Mouse (Mus musculus) neural tube, embryonic 15.5 days (tissue): ENCODE data around the gene Ppp1cc. TPM values are rescaled to one million over a fixed set of nuclear protein-coding genes. Genes with fewer than 3 reads are reported as not detected.

Experiments used
- ATAC-seq: fragments of 200-750 bp; cut with Nextera tagmentation; 2 replicates; pipeline ENCODE4 v1.8.0; 2017; ENCODE audit warnings: mild to moderate bottlenecking, moderate TSS enrichment, moderate library complexity; ENCODE audit not compliant: low FRiP score
- H3K27ac ChIP-seq: fragments of 300-500 bp; sonication (generic); replicated peaks from 2 replicates; pipeline ENCODE4 v1.5.1; 2015; ENCODE audit warnings: mild to moderate bottlenecking, inconsistent platforms
- H3K27me3 ChIP-seq: fragments of 300-500 bp; sonication (generic); replicated peaks from 2 replicates; pipeline ENCODE4 v1.6.1; 2015; ENCODE audit warnings: inconsistent platforms
- H3K36me3 ChIP-seq: fragments of 300-500 bp; sonication (generic); 2 replicates; pipeline ENCODE4 v1.6.1; 2015; ENCODE audit warnings: inconsistent platforms
- H3K4me1 ChIP-seq: fragments of 300-500 bp; sonication (generic); 2 replicates; pipeline ENCODE4 v1.6.1; 2015; ENCODE audit warnings: inconsistent platforms
- H3K4me2 ChIP-seq: fragments of 300-500 bp; sonication (generic); 2 replicates; pipeline ENCODE4 v1.6.1; 2015; ENCODE audit warnings: inconsistent platforms, mild to moderate bottlenecking, moderate library complexity
- H3K4me3 ChIP-seq: fragments of 300-500 bp; sonication (generic); replicated peaks from 2 replicates; pipeline ENCODE4 v1.5.1; 2015; ENCODE audit warnings: mild to moderate bottlenecking, inconsistent platforms
- H3K9ac ChIP-seq: fragments of 300-500 bp; sonication (generic); replicated peaks from 2 replicates; pipeline ENCODE4 v1.6.1; 2015; ENCODE audit warnings: mild to moderate bottlenecking, inconsistent platforms
- H3K9me3 ChIP-seq: fragments of 300-500 bp; sonication (generic); replicated peaks from 2 replicates; pipeline ENCODE4 v1.6.1; 2016; ENCODE audit warnings: inconsistent platforms
- WGBS: fragments of 180-500 bp; shearing (Covaris S2); methylation state at CpG from one replicate; pipeline ENCODE4 v1.1.7; 2015; ENCODE audit warnings: mixed read lengths; 5-methylcytosine and 5-hydroxymethylcytosine counted together
- polyA plus RNA-seq: library from polyadenylated mRNA; unstranded; fragments of >200 nt; fragmentation: Nextera tagmentation; extraction: Ambion mirVana; gene quantifications from 2 replicates; pipeline ENCODE4 v1.2.1, GENCODE M21; 2015

Gene Ppp1cc
- polyA plus RNA-seq, 1 experiment from 2014 or later: 184 TPM

DNA sequence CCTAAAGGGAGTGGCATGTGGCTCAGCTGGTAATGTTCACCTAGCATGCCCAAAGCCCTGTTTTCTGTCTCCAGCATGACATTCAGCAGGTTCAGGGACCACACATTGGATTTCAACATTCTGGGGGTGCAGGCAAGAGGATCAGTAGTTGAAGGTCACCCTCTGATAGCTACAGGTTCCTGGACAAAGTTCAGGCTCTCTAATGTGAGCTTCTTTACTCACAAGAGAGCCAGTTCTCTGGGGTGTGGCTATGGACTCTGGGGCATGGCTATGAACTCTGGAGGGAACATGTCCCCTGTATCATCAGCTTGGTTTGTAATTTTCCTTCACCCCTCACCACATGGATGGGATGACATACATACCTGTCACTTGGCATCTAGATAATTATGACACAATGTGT, 2.5 kb upstream of the Ppp1cc start:
- Histone ChIP-seq H3K27me3 (no peaks in the 10 kb centered on the region), H3K4me1 (peaks cover 25% of the 10 kb centered on the region), H3K9ac (no peak overlapping the region), H3K27ac (no peak overlapping the region), H3K4me3 (no peak overlapping the region), H3K4me2 (no peak overlapping the region), H3K9me3 (no peaks in the 10 kb centered on the region), H3K36me3 (no peaks in the 10 kb centered on the region)
- no peak for ATAC-seq

DNA sequence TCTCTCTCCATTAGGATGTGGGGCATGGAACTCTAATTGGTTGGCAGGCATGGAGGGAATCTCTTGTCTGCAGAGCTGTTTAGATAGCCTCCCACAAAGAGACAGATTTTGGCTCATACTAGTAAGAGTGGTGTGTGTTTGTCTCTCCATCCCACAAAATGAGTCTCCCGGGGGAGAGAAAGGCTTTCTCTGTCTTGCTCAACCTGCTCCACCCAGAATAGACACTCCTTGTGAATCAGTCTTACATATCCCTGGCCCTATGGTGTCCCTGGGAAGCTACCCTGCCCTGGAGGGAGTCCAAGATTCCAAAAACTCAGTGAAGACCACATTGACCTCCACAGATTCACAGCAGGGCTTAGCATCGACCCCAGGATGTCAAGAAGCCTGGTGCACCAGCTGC, 1.6 kb upstream of the Ppp1cc start:
- Histone ChIP-seq H3K27me3 (no peaks in the 10 kb centered on the region), H3K36me3 (no peaks in the 10 kb centered on the region), H3K4me2 (no peak overlapping the region), H3K9me3 (no peaks in the 10 kb centered on the region), H3K4me3 (no peak overlapping the region), H3K27ac (no peak overlapping the region), H3K4me1 (peaks cover 34% of the 10 kb centered on the region), H3K9ac (no peak overlapping the region)
- no peak for ATAC-seq
- 42% methylated on average over 2 of the region's 2 CpGs for WGBS

DNA sequence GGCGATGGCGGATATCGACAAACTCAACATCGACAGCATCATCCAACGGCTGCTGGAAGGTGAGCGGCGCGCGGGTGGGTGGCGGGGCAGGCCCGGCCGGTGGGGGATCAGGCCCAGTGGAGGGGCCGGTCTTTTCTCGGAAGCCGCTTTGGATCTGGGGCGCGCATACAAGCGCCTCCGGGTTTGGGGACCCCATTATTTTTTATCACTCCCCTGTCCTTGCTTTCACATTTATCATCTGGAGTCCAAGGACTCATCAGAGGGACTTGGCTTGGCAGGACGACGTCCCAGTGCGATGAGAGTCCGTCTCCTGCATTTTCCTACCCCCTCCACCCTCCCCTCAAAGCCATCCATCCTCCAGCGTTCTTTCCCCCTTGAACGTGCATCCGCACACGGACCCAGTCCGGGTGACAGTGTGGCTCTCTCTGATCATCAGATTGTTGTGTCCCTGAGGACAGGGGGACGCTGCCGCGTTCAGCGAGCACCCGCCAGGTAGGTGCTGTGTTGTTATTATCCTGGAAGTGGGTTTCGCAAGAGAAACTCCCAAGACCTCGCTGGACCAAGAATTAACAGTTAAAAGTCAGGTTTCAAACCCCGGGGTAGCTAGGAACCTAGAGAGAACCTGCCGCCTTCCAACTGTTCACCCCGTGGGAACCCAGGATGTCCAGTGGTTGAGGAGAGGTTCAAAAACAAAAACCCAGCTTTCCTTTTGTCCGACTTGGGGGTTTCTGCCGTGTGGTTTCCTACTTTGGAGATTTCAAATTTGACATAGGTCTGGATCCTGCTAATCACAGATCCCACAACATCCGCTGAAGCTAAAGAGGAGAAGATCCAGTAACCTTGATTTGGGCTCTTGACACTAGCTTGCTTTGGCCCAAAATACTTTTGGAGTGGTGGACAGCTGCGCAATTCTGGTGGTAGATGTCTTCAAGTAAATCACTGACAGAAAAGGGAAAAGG, 758 bp downstream of the Ppp1cc start:
- Histone ChIP-seq H3K36me3 (peaks cover 4% of the 10 kb centered on the region; the same call in 1 of the 2 replicates), H3K27me3 (no peaks in the 10 kb centered on the region), H3K27ac (peak overlapping the region; percentile 89), H3K9ac (peak overlapping the region; percentile 90), H3K4me1 (peaks cover 57% of the 10 kb centered on the region), H3K4me3 (peak overlapping the region; percentile 82), H3K4me2 (peak overlapping the region; percentile 76), H3K9me3 (no peaks in the 10 kb centered on the region)
- 2% methylated on average over 35 of the region's 42 CpGs for WGBS
- ATAC-seq: peak; percentile 51

DNA sequence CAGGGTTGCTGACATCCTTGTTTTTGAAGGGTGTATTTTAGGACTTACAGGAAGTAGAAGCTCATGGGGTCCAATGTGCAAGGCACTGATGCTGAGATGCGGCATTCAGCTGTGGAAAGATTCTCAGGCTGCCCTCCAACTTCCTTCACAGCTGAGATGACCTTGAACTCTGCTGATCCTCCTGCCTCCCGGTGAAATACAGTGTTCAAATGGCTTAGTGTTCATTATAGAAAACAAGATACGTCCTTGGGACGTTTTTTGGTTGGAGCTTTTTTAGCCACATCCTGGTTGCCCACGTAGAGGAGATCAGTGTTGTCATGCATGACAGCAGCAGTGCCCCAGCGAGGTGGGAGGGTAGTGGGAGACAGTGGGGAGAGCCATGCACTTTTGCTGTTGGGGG, 5.1 kb downstream of the Ppp1cc start:
- no peak for ATAC-seq
- H3K36me3 ChIP-seq: peaks cover 10% of the 10 kb centered on the region; the same call in 1 of the 2 replicates
- no peak overlapping the region for H3K27ac ChIP-seq
- H3K4me3 ChIP-seq: no peak overlapping the region
- peaks cover 86% of the 10 kb centered on the region for H3K4me1 ChIP-seq
- no peaks in the 10 kb centered on the region for H3K9me3 ChIP-seq
- peak overlapping the region; percentile 28 for H3K4me2 ChIP-seq
- WGBS: 61% methylated on average over 6 of the region's 6 CpGs
- H3K27me3 ChIP-seq: no peaks in the 10 kb centered on the region
- no peak overlapping the region for H3K9ac ChIP-seq

GRCm38 (mm10) chr5:122164011-122164410, 5.9 kb downstream of the Ppp1cc start:
- H3K4me3 ChIP-seq: no peak overlapping the region
- H3K27ac ChIP-seq: no peak overlapping the region; the same call in 1 of the 2 replicates
- no peaks in the 10 kb centered on the region for H3K9me3 ChIP-seq
- peaks cover 19% of the 10 kb centered on the region for H3K36me3 ChIP-seq
- ATAC-seq: no peak
- no peak overlapping the region for H3K4me2 ChIP-seq
- peaks cover 89% of the 10 kb centered on the region for H3K4me1 ChIP-seq
- H3K9ac ChIP-seq: no peak overlapping the region
- WGBS: 55% methylated on average over 3 of the region's 3 CpGs
- H3K27me3 ChIP-seq: no peaks in the 10 kb centered on the region

GRCm38 (mm10) chr5:122165233-122165915, 7.3 kb downstream of the Ppp1cc start:
- Histone ChIP-seq H3K9me3 (no peaks in the 10 kb centered on the region), H3K36me3 (peaks cover 32% of the 10 kb centered on the region), H3K27me3 (no peaks in the 10 kb centered on the region), H3K9ac (no peak overlapping the region), H3K4me3 (no peak overlapping the region), H3K27ac (peak overlapping the region; percentile 51), H3K4me1 (peaks cover 75% of the 10 kb centered on the region), H3K4me2 (peak overlapping the region; percentile 13; the same call in 1 of the 2 replicates)
- WGBS: 59% methylated on average over 6 of the region's 6 CpGs
- ATAC-seq: no peak

DNA sequence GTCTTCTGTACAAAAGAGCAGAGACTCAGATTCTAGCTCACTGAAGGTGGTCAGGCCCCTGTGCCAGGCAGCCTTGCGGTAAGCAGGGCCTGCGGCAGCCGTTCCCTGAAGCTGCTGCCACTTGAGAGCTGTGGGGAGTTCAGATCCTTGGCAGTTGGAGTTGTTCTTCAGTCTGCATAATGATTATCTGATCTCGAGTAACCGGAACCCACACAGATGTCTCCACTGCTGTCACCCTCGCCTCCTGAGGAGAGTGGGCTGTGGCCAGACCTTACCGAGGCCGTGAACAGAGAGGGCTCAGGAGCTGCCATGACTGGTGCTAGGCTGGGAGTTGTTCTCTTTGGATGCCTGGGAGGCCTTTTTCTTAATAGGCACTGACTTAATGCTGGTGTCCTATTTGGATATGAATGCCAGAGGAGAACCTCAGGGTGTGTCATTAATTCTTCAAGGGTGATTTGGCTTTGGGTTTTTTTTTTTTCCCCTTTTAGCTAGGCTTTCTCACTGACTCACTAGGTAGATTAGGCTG, 8.6 kb downstream of the Ppp1cc start:
- Histone ChIP-seq H3K9me3 (no peaks in the 10 kb centered on the region), H3K9ac (peak overlapping the region; percentile 26; the same call in 1 of the 2 replicates), H3K4me3 (no peak overlapping the region), H3K4me1 (peaks cover 62% of the 10 kb centered on the region), H3K27me3 (no peaks in the 10 kb centered on the region), H3K4me2 (peak overlapping the region; percentile 1; the same call in 1 of the 2 replicates), H3K36me3 (peaks cover 46% of the 10 kb centered on the region), H3K27ac (peak overlapping the region; percentile 58; the same call in 1 of the 2 replicates)
- 38% methylated on average over 8 of the region's 8 CpGs for WGBS
- no peak for ATAC-seq

DNA sequence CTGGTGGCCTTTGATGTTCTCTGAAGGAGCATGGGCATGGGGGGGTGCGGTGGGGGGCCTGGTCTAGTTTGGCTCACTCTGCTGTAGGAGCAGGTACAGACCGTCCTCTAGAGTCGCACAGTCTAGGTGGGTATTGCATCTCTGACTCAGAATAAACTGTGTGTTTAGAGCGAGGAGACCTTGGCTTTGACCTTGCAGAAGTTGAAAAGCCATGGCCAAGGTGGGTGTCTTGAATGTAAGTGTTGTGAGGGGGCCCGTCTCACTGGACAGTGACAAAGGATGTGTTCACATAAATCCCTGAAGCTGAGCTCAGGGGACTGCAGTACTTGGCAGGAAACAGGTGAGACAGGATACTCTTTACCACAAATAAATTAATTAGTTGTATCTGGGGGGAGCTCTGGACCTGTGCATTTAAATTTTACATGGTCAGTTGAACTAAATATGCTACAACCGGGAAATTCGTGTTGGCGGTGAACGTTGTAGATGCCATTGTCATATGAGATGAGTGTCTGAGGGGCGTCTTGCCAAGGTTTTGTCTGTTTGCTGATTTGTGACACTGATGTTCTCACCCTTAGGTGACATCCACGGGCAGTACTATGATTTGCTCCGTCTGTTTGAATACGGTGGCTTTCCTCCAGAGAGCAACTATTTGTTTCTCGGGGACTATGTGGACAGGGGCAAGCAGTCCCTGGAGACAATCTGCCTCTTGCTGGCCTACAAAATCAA, 10.4 kb downstream of the Ppp1cc start:
- Histone ChIP-seq H3K36me3 (peaks cover 57% of the 10 kb centered on the region), H3K27ac (no peak overlapping the region), H3K4me2 (no peak overlapping the region), H3K27me3 (no peaks in the 10 kb centered on the region), H3K9me3 (no peaks in the 10 kb centered on the region), H3K9ac (no peak overlapping the region), H3K4me1 (peaks cover 44% of the 10 kb centered on the region), H3K4me3 (no peak overlapping the region)
- no peak for ATAC-seq
- WGBS: 84% methylated on average over 14 of the region's 14 CpGs

DNA sequence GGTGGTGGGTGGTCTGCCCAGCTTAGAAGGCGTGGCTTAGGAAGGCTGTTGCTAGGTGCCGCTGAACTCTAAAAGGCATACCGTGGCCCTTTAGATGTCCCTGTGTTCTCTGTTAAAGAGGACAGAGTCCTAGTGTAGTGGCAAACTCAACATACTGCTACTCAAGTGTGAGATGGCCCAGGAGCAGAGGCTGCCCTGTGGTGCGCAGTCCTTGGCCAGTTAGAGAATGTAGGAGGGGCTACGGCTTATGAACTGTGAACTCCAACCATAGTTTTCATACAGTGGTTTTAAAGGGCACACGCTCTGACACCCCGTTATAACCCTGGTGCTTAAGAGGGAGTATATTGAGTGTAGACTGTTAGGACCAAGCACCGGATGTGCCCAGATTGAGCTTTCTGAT, 13.0 kb downstream of the Ppp1cc start:
- H3K9ac ChIP-seq: no peak overlapping the region
- H3K27ac ChIP-seq: no peak overlapping the region
- no peaks in the 10 kb centered on the region for H3K9me3 ChIP-seq
- H3K4me1 ChIP-seq: peaks cover 19% of the 10 kb centered on the region
- no peak overlapping the region for H3K4me3 ChIP-seq
- 93% methylated on average over 8 of the region's 8 CpGs for WGBS
- no peaks in the 10 kb centered on the region for H3K27me3 ChIP-seq
- no peak for ATAC-seq
- peaks cover 69% of the 10 kb centered on the region for H3K36me3 ChIP-seq
- no peak overlapping the region for H3K4me2 ChIP-seq

DNA sequence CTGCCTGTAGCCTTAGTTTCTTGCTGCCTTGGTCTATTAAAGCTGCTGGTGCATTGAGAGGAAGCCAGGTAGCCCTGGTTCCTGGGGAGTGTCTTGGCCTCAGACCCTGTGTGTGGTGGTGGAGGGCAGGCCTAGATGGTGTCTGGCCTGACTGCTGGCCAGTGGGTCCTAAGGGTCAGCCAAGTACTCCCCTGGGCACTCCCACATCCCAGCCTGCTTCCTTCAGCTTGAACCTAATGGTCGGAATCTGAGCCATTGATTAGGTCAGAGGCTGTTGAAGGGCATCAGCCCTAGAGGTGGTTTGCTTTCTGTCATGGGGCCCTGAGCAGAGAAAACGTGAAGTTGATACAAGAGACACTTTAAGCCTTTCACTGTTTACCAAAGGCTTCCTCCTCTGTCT, 17.3 kb downstream of the Ppp1cc start:
- Histone ChIP-seq H3K4me3 (no peak overlapping the region), H3K36me3 (peaks cover 40% of the 10 kb centered on the region), H3K9me3 (no peaks in the 10 kb centered on the region), H3K4me2 (no peak overlapping the region), H3K27me3 (no peaks in the 10 kb centered on the region), H3K27ac (no peak overlapping the region), H3K9ac (no peak overlapping the region), H3K4me1 (no peaks in the 10 kb centered on the region)
- 88% methylated on average over 2 of the region's 2 CpGs for WGBS
- ATAC-seq: no peak

DNA sequence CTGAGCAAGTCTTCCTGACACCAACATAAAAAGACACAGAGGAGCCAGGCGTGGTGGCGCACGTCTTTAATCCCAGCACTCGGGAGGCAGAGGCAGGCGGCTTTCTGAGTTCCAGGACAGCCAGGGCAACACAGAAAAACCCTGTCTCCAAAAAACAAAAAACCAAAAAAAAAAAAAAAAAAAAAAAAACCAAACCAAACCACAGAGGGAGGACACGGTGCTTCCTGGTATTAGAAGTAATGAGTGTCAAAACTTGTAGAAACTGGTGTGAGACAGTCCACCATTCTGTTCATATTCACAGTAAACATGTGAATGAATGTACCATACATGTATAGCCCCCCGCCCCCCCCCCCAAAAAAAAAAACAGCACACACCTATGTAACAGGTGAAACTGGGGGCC, 17.9 kb downstream of the Ppp1cc start:
- H3K4me1 ChIP-seq: no peaks in the 10 kb centered on the region
- H3K27me3 ChIP-seq: no peaks in the 10 kb centered on the region
- H3K9me3 ChIP-seq: no peaks in the 10 kb centered on the region
- no peak for ATAC-seq
- H3K4me2 ChIP-seq: no peak overlapping the region
- no peak overlapping the region for H3K4me3 ChIP-seq
- peaks cover 34% of the 10 kb centered on the region for H3K36me3 ChIP-seq
- no peak overlapping the region for H3K9ac ChIP-seq
- 91% methylated on average over 7 of the region's 7 CpGs for WGBS
- no peak overlapping the region for H3K27ac ChIP-seq
